Comparison of ENCODE assay signal across 9 mouse cellular contexts in the genomic region with DNA sequence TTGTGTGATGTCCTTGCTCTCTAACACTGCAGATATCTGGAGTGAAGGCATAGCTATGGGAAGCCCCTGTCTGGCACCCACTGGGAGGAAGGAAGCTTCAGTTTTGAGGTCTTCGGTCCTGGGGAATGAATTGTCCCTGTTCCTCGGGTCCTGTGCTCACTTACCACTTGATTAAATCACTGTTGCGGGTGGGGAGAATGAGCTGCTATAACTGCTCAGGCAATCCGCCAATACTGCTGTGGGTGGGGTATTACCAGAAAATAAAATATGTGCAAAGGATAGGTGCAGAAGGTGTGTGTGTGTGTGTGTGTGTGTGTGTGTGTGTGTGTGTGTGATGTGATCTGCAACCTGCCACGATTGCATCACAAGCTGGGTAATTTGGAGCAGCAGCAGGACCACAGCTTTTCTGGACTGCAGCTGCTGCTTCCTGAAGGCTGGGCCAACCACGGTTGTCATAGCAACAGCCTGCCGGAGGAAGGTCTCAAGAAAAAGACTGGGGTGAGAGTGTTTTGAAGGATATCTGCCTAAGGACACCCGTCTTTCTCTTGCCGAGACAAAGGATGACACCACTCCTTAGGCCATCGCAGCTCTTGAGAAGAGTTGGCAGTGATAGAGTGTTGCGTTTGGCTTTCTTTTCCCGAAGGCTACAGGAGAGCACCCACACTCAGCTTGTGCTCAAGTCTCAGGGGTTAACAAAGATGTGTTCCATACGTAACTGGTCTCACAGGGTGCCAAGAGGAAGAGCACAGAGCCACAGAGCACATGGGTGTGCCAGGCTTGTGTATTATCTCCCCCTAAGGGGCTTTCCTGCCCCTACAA. TPM values are rescaled to one million over a fixed set of nuclear protein-coding genes. Genes with fewer than 3 reads are reported as not detected.
DNase-seq lines count a peak whose midpoint lies in the region; ATAC-seq lines count a peak whose summit lies in the region.
"Had no signal": no experiment of that assay in that cellular context is flagged by ENCODE, and none has a peak within 500 bp of the region (broad histone marks: within the 10 kb centered on the region; RNA-seq: fewer than 3 reads in every experiment).

No protein-coding gene starts in this region.

- H3K27ac ChIP-seq in liver, embryonic 11.5 days (ENCODE audit: low read depth, low read length), result no peak overlapping the region
- 0 out of 2 replicates have a peak overlapping the region, but pooled peaks have one; percentile 35 for H3K27ac ChIP-seq in limb, embryonic 12.5 days
- H3K27ac ChIP-seq in liver, embryonic 12.5 days, result no peak overlapping the region

- peaks cover 39% of the 10 kb centered on the region for H3K27me3 ChIP-seq in liver, embryonic 11.5 days (replicated peaks; ENCODE audit: control insufficient read depth, insufficient read depth, low read length)
- H3K27me3 ChIP-seq in limb, embryonic 12.5 days, result peaks cover 28% of the 10 kb centered on the region
- H3K27me3 ChIP-seq in liver, embryonic 12.5 days (replicated peaks), result peaks cover 66% of the 10 kb centered on the region

- ATAC-seq in liver, embryonic 11.5 days (replicated peaks; ENCODE audit: low FRiP score), result no peak
- ATAC-seq in hematopoietic stem cell, adult 5-6 weeks (replicated peaks in 1 of 2; ENCODE audit: insufficient read depth in 1 of 2, low FRiP score in 2 of 2, low TSS enrichment in 1 of 2, low read depth in 1 of 2, poor library complexity in 2 of 2, severe bottlenecking in 2 of 2), result peak; percentile 72 to 88
- ATAC-seq in limb, embryonic 12.5 days (ENCODE audit: insufficient number of reproducible peaks, insufficient read depth, low FRiP score, low TSS enrichment, low read depth), result no peak
- no peak for ATAC-seq in liver, embryonic 12.5 days

- no peaks in the 10 kb centered on the region for H3K36me3 ChIP-seq in liver, embryonic 11.5 days (ENCODE audit: control insufficient read depth, insufficient read depth, low read length)
- H3K36me3 ChIP-seq in limb, embryonic 12.5 days, result no peaks in the 10 kb centered on the region
- H3K36me3 ChIP-seq in liver, embryonic 12.5 days, result no peaks in the 10 kb centered on the region

- peak; percentile 21 for DNase-seq in liver
- no peak for DNase-seq in liver, embryonic 11.5 days (ENCODE audit: low spot score)
- peak; percentile 82 for DNase-seq in embryo, embryonic 10 days (ENCODE audit: low spot score)
- peak; percentile 87 to 92 for DNase-seq in right cerebral cortex, postnatal 10 days (ENCODE audit: low spot score in 2 of 2)
- no peak for DNase-seq in ovary, postnatal 14 days (ENCODE audit: low spot score)

- 40% methylated on average over 13 of the region's 13 CpGs for WGBS in liver, embryonic 11.5 days
- WGBS in limb, embryonic 12.5 days, result 29% methylated on average over 13 of the region's 13 CpGs
- WGBS in liver, embryonic 12.5 days (ENCODE audit: insufficient replicate concordance), result 26% methylated on average over 13 of the region's 13 CpGs

- H3K4me2 ChIP-seq in liver, embryonic 11.5 days, result no peak overlapping the region
- H3K4me2 ChIP-seq in limb, embryonic 12.5 days, result peak overlapping the region; percentile 20
- H3K4me2 ChIP-seq in liver, embryonic 12.5 days, result no peak overlapping the region

- H3K9me3 ChIP-seq in liver, embryonic 11.5 days (ENCODE audit: control insufficient read depth, low read length), result no peaks in the 10 kb centered on the region
- H3K9me3 ChIP-seq in limb, embryonic 12.5 days, result no peaks in the 10 kb centered on the region
- no peaks in the 10 kb centered on the region for H3K9me3 ChIP-seq in liver, embryonic 12.5 days (replicated peaks)

- H3K9ac ChIP-seq in liver, embryonic 11.5 days (ENCODE audit: low read depth, low read length), result no peak overlapping the region
- H3K9ac ChIP-seq in limb, embryonic 12.5 days (replicated peaks), result no peak overlapping the region
- H3K9ac ChIP-seq in liver, embryonic 12.5 days, result no peak overlapping the region

- H3K4me3 ChIP-seq in liver, embryonic 11.5 days (ENCODE audit: low read depth, low read length), result no peak overlapping the region
- H3K4me3 ChIP-seq in limb, embryonic 12.5 days (replicated peaks), result no peak overlapping the region
- H3K4me3 ChIP-seq in liver, embryonic 12.5 days, result no peak overlapping the region
- H3K4me3 ChIP-seq: erythroblast, embryonic 14.5 days had no signal

- H3K4me1 ChIP-seq in liver, embryonic 11.5 days (replicated peaks; ENCODE audit: control insufficient read depth, insufficient read depth, low read length), result peaks cover 4% of the 10 kb centered on the region
- H3K4me1 ChIP-seq in limb, embryonic 12.5 days (replicated peaks), result peaks cover 14% of the 10 kb centered on the region
- peaks cover 21% of the 10 kb centered on the region for H3K4me1 ChIP-seq in liver, embryonic 12.5 days

RNA-seq across cellular contexts. Expression of a gene that starts 23.8 kb away (rescaled TPM):
- not detected in 2 replicates for polyA plus RNA-seq in liver, embryonic 11.5 days (2014; fragmentation: Nextera tagmentation; extraction: Ambion mirVana)
- 0.06 TPM in 1 of 2 replicates, not detected in the other for total RNA-seq in hematopoietic stem cell, adult 5-6 weeks (2017)
- 0.17 and 0.34 TPM in 2 replicates for polyA plus RNA-seq in limb, embryonic 12.5 days (2016; fragmentation: Nextera tagmentation; extraction: Ambion mirVana)
- not detected in 2 replicates for polyA plus RNA-seq in liver, embryonic 12.5 days (2016; fragmentation: Nextera tagmentation; extraction: Ambion mirVana)
- polyA plus RNA-seq: erythroblast, embryonic 14.5 days had no signal

RNA-seq across cellular contexts. Expression of a gene that starts 44.3 kb away (rescaled TPM):
- 0.70 and 1.1 TPM in 2 replicates for polyA plus RNA-seq in liver, embryonic 11.5 days (2014; fragmentation: Nextera tagmentation; extraction: Ambion mirVana)
- not detected in 2 replicates for total RNA-seq in hematopoietic stem cell, adult 5-6 weeks (2017)
- polyA plus RNA-seq in limb, embryonic 12.5 days (2016; fragmentation: Nextera tagmentation; extraction: Ambion mirVana), result 0.44 TPM in 1 of 2 replicates, not detected in the other
- 0.44 and 0.66 TPM in 2 replicates for polyA plus RNA-seq in liver, embryonic 12.5 days (2016; fragmentation: Nextera tagmentation; extraction: Ambion mirVana)

RNA-seq across cellular contexts. Expression of a gene that starts 53.6 kb away (rescaled TPM):
- polyA plus RNA-seq in liver, embryonic 11.5 days (2014; fragmentation: Nextera tagmentation; extraction: Ambion mirVana), result 21.5 and 21.7 TPM in 2 replicates
- total RNA-seq in hematopoietic stem cell, adult 5-6 weeks (2017), result 27.5 and 31.9 TPM in 2 replicates
- 14.1 and 16.6 TPM in 2 replicates for polyA plus RNA-seq in limb, embryonic 12.5 days (2016; fragmentation: Nextera tagmentation; extraction: Ambion mirVana)
- polyA plus RNA-seq in liver, embryonic 12.5 days (2016; fragmentation: Nextera tagmentation; extraction: Ambion mirVana), result 15.0 and 15.9 TPM in 2 replicates

Comparison
In these comparisons a context has a peak if more than half of its experiments do, and no peak if none do; other contexts are left out.
1. DNase-seq: peak in liver (single experiment), embryo, embryonic 10 days (single experiment) and right cerebral cortex, postnatal 10 days (2 of 2); none in liver, embryonic 11.5 days (single experiment) and ovary, postnatal 14 days (single experiment).
2. ATAC-seq: peak in hematopoietic stem cell, adult 5-6 weeks (2 of 2); none in liver, embryonic 11.5 days (single experiment), limb, embryonic 12.5 days (single experiment) and liver, embryonic 12.5 days (single experiment).